Mouse (Mus musculus): ENCODE results near the gene March1. TPM values are rescaled to one million over a fixed set of nuclear protein-coding genes. Genes with fewer than 3 reads are reported as not detected.
"Not testable (repeated sequence)": the region's sequence is repeated elsewhere in the genome, so short reads cannot be mapped to it uniquely, and the experiment has no call there.

Gene March1
- polyA plus RNA-seq, 1 experiment = 0.09 TPM

DNA sequence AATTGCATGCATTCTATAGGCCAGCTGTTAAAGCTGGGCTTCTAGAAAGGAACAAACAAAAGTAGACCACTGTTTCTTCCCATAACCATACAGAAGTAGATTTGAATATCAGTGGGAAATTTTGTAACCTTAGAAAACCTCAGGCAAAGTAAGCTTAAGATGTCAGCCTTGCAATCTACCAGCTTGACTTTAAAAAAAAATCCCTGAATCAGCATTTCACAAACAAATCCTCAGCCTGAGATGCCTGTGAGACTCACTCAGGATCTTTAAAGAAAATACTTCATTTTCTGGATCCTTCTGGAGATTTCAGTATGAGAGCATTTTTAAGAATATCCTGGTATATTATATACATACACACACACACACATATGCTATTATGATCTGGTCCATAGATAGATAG, 780.1 kb downstream of the March1 start:
- Histone ChIP-seq H3K27me3 (replicated peaks) (no peaks in the 10 kb centered on the region), H3K4me1 (no peaks in the 10 kb centered on the region; the same call in 1 of the 2 replicates), H3K9me3 (peaks cover 3% of the 10 kb centered on the region; the same call in 1 of the 2 replicates), H3K36me3 (replicated peaks; ENCODE audit: low read length) (no peaks in the 10 kb centered on the region), H3K4me3 (replicated peaks) (no peak overlapping the region)
- TF ChIP-seq GATA1 (IDR thresholded peaks at IDR 0.05; ENCODE audit: borderline replicate concordance, low read length) = no peak
- TF ChIP-seq FLI1 (IDR thresholded peaks at IDR 0.05; ENCODE audit: low read length) = no peak

DNA sequence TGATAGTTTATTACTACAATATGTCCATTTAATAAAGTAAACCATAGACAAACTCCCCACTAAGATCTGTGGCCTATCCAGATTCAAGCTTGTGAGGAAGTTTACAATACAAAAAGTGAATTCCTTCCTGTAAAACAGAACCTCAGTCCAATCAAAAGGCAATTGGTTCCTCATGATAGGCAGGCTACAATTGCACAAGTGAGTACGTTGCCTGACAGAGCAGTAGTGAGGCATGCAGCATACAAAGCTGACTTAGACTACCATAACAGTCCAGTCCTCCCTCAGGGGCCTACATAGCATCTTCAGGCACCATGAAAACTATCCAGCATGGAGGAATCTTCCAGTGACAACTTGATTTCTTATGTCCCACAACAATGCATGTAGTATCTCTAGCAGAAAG, 782.4 kb downstream of the March1 start:
- Histone ChIP-seq H3K36me3 (replicated peaks; ENCODE audit: low read length) (no peaks in the 10 kb centered on the region), H3K9me3 (peaks cover 3% of the 10 kb centered on the region; the same call in 1 of the 2 replicates), H3K27me3 (replicated peaks) (no peaks in the 10 kb centered on the region), H3K4me1 (no peaks in the 10 kb centered on the region), H3K4me3 (replicated peaks) (no peak overlapping the region)
- TF ChIP-seq FLI1 (IDR thresholded peaks at IDR 0.05; ENCODE audit: low read length) = no peak
- no peak for TF ChIP-seq GATA1 (IDR thresholded peaks at IDR 0.05; ENCODE audit: borderline replicate concordance, low read length)

DNA sequence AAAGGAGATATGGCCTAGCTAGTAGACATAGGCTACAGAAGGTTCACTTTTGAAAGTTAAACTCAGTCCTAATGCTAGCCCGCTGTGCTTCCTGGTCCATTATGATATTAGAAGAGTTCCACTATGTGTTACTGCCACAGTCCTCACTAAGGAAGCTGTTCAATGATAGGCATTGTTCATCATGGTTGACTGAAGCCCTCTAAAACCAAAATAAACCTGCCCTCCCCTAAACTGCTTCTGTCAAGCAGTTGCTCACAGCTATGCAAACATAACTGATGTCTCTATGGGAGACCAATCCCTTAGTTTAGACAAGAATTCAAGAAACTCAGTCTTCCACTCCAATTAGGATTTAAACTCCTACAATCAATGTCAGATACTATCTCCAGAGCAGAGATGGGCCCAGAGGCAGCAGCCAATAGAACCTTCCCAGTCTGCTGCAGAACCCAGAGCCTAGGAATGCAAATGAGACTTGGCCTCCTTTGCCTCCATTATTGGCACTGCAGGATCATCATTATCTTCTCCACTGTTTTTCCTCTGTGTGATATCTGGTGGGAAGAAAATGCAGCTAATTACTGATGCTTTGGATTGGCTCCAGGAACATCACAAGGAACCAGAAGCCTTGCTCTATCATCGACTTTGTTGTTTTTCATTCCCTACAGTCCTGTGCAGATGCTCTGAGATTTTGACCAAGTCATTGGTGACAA, 787.2 kb downstream of the March1 start:
- TF ChIP-seq GATA1 (IDR thresholded peaks at IDR 0.05; ENCODE audit: borderline replicate concordance, low read length) (no peak), FLI1 (IDR thresholded peaks at IDR 0.05; ENCODE audit: low read length) (no peak)
- Histone ChIP-seq H3K36me3 (replicated peaks; ENCODE audit: low read length) (no peaks in the 10 kb centered on the region), H3K9me3 (no peaks in the 10 kb centered on the region), H3K4me3 (replicated peaks) (no peak overlapping the region), H3K27me3 (replicated peaks) (no peaks in the 10 kb centered on the region), H3K4me1 (no peaks in the 10 kb centered on the region)

DNA sequence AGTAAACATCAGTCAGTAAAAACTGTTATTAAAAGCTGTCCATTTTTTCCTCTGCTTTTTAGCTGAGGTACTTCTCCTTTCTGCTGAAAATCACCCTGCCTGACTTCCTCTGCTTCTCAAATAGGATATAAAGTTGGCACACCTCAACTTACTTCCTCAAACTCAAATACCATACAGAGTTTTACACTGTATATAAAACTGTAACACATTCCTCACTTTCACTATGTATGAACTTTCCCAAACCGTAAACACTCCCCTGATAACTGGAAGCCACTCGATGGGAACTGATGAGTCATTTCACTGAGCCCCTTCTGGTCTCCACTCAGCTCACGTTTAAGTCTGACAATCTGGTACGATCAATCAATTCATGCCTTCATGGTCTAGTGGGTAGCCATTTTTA, 788.1 kb downstream of the March1 start:
- H3K9me3 ChIP-seq; H3K4me1 ChIP-seq; H3K36me3 ChIP-seq (replicated peaks; ENCODE audit: low read length); H3K4me3 ChIP-seq (replicated peaks); H3K27me3 ChIP-seq (replicated peaks): not testable (repeated sequence)

DNA sequence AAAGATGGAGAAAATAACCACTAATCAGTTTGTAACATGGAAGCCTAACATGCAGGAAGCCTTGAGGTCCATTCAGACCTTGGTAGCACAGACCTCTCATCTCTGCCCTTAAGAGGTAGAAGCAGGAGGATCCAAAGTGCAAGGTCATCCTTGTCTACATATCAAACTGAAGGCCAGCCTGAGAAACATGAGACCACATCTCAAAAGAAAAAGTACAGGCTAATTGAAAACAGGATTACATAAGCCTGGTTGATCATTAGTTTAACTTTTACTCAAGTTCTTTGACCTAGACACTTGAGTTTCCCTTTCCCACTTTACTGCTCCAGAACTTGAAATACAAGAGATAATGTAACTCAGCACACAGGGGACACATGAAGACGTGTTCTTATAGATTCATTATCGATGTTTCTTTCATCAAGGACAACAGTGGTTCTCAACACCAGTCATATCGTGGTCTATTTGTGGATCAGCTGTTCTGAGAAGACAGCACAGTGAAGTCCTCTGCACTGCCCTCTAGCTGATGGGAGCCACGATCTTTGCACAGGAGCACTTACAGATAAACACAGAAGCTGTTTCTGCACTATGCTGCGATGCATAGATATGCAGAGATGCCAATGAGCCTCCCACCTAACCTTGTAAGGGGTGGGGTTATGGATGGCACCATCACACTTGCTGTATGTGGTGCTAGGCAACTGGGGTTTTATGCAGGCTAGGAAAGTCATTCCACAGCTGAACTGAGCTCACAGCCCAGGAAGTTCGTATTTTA, 789.1 kb downstream of the March1 start:
- no peaks in the 10 kb centered on the region for H3K9me3 ChIP-seq
- no peaks in the 10 kb centered on the region for H3K27me3 ChIP-seq (replicated peaks)
- H3K36me3 ChIP-seq (replicated peaks; ENCODE audit: low read length) = no peaks in the 10 kb centered on the region
- H3K4me1 ChIP-seq = no peaks in the 10 kb centered on the region
- TF ChIP-seq GATA1 (IDR thresholded peaks at IDR 0.05; ENCODE audit: borderline replicate concordance, low read length) = no peak
- no peak for TF ChIP-seq FLI1 (IDR thresholded peaks at IDR 0.05; ENCODE audit: low read length)
- no peak overlapping the region for H3K4me3 ChIP-seq (replicated peaks)

DNA sequence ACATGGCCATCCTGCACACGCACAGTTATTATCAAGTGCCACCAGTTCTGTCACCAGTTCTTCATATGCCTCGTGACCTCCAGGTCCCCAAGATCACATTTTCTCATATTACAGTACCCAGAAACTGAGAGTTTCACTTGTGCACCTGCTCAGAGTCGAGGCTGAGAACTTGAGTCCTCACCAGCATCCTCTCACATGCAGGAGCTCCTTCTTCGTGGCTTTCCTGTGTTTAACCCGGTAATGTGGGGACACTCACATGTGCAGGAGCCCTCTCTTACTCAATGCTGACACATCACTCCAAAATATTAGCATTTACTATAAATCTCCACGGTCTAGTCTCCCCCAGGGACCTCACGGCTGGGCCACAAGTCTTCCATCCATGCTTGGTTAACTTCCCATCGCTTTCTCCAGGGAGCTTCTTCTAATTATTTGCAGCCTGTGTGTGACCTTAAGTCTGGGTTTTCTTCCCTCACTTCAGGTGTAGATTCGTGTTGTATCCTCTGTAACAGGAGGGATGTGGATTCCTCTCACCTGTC, 792.4 kb downstream of the March1 start:
- H3K4me1 ChIP-seq = peaks cover 3% of the 10 kb centered on the region; the same call in 1 of the 2 replicates
- H3K27me3 ChIP-seq (replicated peaks) = no peaks in the 10 kb centered on the region
- no peak for TF ChIP-seq FLI1 (IDR thresholded peaks at IDR 0.05; ENCODE audit: low read length)
- TF ChIP-seq GATA1 (IDR thresholded peaks at IDR 0.05; ENCODE audit: borderline replicate concordance, low read length) = no peak
- H3K36me3 ChIP-seq (replicated peaks; ENCODE audit: low read length) = no peaks in the 10 kb centered on the region
- no peak overlapping the region for H3K4me3 ChIP-seq (replicated peaks)
- no peaks in the 10 kb centered on the region for H3K9me3 ChIP-seq

DNA sequence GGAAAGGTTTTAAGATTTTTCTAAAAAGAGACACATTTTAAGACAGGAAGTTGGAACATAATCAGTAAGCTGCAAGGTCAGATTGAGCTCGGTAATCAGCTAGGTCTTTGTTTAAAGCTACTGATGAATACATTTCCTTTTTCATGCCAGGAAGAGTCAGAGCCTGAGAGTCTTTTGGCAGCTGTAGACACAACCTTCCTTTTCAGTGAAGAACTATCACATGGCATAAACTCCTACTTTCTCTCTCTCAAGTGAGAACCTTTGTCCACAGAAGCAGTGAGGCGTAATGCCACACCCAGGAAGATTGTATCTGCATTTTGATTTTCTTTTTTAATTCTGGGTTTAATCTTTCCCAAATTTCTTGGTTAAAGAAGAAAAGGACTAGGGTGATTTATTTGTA, 795.4 kb downstream of the March1 start:
- H3K27me3 ChIP-seq (replicated peaks) = no peaks in the 10 kb centered on the region
- H3K4me1 ChIP-seq = peaks cover 3% of the 10 kb centered on the region; the same call in 1 of the 2 replicates
- H3K36me3 ChIP-seq (replicated peaks; ENCODE audit: low read length) = no peaks in the 10 kb centered on the region
- no peak overlapping the region for H3K4me3 ChIP-seq (replicated peaks)
- H3K9me3 ChIP-seq = no peaks in the 10 kb centered on the region
- TF ChIP-seq FLI1 (IDR thresholded peaks at IDR 0.05; ENCODE audit: low read length) = no peak
- TF ChIP-seq GATA1 (IDR thresholded peaks at IDR 0.05; ENCODE audit: borderline replicate concordance, low read length) = no peak

DNA sequence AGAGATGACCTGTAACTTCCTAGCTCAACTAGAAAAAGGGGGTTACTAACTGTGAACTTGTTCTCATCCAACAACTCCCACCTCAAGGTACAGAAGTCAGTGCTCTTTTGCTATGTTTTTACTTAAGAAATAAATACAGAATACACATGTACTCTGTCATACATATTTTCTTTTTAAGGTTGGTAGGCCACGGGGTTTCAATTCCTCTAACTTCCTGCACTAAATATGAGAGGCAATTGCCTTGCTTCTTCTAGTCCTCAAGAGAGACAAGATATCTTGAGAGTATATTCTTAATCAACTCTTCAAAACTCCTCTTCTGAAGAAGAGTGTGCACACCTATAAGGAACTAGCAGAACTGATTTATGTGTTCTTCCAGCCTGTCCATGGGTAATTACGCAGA, 797.5 kb downstream of the March1 start:
- TF ChIP-seq FLI1 (IDR thresholded peaks at IDR 0.05; ENCODE audit: low read length) (no peak), GATA1 (IDR thresholded peaks at IDR 0.05; ENCODE audit: borderline replicate concordance, low read length) (no peak)

DNA sequence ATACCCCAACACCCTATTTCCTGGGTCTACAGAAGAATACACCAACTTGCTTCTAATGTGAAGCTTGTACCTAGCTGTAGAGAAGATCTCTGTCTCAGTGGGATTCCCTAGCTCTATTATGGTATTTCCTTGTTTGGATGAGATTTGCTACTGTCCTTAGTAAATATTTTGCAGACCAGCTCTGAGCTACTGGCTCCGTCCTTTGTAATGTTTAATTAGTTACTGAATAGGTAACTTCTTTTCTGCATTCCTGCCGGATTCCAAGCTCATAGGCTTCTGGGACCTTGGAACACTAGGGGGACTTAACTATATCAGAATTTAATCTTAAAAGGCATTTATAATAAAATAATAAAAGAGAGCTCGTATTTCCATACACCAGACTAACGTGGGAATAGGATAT, 799.9 kb downstream of the March1 start:
- H3K36me3 ChIP-seq (replicated peaks; ENCODE audit: low read length); H3K4me3 ChIP-seq (replicated peaks); H3K9me3 ChIP-seq; H3K27me3 ChIP-seq (replicated peaks); H3K4me1 ChIP-seq: not testable (repeated sequence)

More for the DNA sequence above, 797.5 kb downstream of the March1 start:
- peaks cover 3% of the 10 kb centered on the region; the same call in 1 of the 2 replicates for H3K4me1 ChIP-seq
- no peaks in the 10 kb centered on the region for H3K9me3 ChIP-seq
- H3K36me3 ChIP-seq (replicated peaks; ENCODE audit: low read length) = no peaks in the 10 kb centered on the region
- no peak overlapping the region for H3K4me3 ChIP-seq (replicated peaks)
- H3K27me3 ChIP-seq (replicated peaks) = no peaks in the 10 kb centered on the region

DNA sequence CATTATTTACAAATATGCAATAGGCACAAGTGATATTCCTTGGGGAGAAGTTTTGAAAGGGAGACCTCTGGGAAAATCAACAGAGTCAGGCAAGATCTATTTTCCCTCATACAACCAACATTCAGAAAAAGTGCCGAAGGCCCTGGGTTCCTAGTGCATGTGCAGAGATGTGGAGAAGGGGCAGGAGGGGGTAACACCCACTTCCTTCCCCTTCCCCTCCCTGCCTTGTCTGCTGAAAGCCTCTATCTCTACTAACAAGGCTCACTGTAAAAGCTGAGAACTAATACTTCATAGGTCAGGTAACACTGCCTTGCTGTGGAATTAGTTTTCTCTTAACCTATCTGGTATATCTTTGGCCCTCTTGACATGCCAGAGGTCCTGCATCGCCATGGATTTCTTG, 812.9 kb downstream of the March1 start:
- H3K4me3 ChIP-seq (replicated peaks) = no peak overlapping the region
- no peaks in the 10 kb centered on the region for H3K27me3 ChIP-seq (replicated peaks)
- no peaks in the 10 kb centered on the region for H3K9me3 ChIP-seq
- TF ChIP-seq GATA1 (IDR thresholded peaks at IDR 0.05; ENCODE audit: borderline replicate concordance, low read length) (no peak), FLI1 (IDR thresholded peaks at IDR 0.05; ENCODE audit: low read length) (no peak)
- peaks cover 5% of the 10 kb centered on the region for H3K4me1 ChIP-seq
- H3K36me3 ChIP-seq (replicated peaks; ENCODE audit: low read length) = no peaks in the 10 kb centered on the region

Measured in megakaryocyte, embryonic 14.5 days (primary cell).